Mouse (Mus musculus) adrenal gland, postnatal 14 days (tissue): Measurements from ENCODE around the gene Plcb1. TPM values are rescaled to one million over a fixed set of nuclear protein-coding genes. Genes with fewer than 3 reads are reported as not detected.

Experiments used
- DNase-seq: peaks from one replicate; pipeline ENCODE4 v3.0.0; 2021; ENCODE audit warnings: mixed read lengths
- total RNA-seq: library from RNA; stranded (reverse); gene quantifications from 2 replicates; pipeline ENCODE4 v1.2.3, GENCODE M21; 2021

Gene Plcb1
- total RNA-seq, 1 experiment from 2014 or later, result 56.2 TPM

DNA sequence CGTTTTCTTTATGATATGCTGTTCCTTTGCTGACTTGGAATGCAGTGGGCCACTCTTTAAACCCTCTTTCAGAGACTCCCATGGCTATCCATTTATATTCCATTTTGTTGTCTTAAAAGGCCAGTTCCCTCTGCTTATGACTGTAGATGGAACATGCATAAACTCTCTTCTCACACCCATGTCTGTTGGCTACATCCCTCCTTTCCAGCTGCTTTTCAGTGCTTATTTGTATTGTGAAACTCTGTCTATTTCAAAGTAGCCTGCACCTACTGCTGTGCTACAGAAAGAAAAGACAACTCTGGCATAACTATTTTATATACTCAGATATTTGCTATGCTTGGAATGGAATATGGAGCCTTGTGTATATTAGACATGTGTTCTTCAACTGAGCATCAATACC lies 532.3 kb downstream of the Plcb1 start:
- DNase-seq, result no peak

DNA sequence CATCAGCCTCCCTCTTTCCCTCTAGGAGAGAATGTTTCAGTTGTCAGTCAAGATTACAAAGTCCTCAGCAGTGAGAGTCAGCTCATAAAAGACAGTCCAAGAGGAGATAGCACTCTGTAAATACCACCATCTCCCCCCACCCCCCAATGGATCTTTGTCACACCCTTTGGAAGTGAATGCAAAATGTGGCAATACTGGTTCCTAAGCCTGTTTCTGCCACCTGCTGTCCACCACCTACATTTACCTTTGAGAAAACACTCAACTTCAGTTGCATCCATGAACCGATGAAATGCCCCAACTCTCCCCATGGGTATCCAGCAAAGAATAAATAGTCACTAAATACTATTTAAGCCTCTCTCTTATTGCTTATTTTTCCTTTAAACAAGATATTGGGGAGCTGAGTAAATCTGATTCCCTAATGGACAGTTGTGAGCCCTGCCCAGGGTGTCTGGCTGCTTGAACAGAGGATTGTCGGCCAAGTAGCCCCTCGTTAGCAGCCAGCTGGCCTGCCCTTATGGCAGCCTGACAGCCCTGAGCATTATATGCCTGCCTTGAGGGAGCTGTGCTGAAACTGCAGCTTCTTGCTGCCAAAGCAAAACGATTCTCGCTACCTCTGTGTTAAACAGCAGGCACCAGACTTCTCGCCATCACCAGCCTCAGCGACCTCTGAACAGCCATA lies 537.5 kb downstream of the Plcb1 start:
- DNase-seq, result peak; percentile 10

DNA sequence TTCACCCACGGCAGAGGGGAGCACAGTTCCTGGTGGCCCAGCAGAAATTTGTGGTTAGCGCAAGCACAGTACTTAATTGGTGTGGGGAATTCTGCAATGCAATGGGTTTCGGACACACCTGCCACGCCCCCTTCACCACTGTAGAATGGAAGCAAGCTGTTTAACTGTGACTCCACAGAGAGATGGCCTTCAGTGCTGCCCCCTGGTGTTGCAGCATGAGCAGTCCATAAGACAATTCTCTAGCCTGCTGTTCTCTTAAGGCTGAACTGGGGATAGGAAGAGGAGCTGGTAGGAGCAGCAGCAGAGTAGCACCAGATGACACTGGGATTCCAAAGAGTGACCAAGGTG lies 538.1 kb downstream of the Plcb1 start:
- DNase-seq, result peak; percentile 86

DNA sequence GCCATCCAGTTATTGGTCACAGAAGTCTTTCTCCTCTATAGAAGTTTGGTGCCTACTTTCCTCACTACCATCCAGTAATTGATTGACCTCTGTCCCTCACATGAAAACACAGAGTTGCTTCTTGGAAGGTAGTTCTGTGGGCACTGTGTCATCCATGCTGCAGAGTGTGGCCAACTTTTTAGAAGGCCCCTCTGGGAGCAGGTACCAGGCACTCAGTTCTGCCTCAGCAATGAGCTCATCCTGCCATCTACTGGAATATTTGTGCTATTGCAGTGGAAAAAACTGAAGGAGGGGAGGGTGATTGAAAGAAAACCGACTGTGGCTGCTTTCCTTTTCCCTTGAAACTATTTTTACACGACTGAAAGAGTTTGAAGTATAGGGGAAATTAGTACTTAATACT lies 542.9 kb downstream of the Plcb1 start:
- DNase-seq, result peak; percentile 60

DNA sequence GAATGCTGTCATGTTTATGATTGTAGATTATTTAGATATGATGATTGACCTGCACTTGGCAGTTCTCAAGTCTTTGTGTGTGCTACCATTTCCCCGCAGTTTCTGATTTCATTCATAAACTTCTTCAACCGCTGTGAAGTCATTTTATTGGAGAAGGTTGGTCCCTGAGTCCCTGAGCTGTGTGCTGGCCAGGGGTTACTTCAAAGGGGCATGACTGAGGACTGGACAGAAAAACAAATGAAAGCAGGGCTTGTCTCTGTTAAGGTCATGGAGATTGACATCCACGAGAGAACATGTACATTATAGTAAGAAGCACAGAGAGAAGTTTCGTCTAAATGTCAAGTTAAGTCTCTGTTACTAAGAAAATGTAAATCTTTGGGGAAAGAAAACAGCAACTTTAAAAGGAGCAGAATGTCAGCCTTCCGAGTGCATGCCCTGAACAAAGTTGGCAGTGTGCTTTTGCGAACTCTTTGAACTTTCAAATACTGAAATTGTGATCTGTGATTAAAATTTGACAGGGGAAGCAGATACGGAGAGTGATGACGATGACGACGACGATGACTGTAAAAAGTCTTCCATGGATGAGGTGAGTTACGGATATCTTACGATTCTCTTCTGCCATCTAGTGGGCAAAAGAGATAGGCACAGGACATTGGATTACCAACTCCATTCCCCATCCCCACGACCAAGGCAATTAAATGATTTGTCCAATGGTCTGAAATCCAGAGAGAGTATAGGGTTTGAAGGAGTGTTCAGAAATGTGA lies 544.1 kb downstream of the Plcb1 start:
- peak; percentile 64 for DNase-seq

DNA sequence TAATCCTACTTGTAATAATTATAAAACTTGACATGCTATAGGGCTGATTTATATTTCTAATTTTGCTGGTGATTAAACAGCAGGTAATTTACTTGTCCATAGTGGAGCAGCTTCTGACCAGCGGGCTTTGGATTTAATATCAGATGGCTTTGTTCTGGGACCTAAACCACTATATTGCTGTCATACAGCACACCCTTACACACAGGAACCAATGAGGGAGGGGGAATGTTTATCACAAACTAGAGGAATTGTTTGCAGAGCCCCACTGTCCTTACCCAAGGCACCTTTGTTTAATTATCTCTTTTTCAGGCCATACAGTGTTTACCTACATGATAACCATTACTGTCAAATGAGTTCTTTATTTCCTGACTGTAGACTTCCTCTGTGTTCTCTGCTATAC lies 546.0 kb downstream of the Plcb1 start:
- DNase-seq, result no peak

DNA sequence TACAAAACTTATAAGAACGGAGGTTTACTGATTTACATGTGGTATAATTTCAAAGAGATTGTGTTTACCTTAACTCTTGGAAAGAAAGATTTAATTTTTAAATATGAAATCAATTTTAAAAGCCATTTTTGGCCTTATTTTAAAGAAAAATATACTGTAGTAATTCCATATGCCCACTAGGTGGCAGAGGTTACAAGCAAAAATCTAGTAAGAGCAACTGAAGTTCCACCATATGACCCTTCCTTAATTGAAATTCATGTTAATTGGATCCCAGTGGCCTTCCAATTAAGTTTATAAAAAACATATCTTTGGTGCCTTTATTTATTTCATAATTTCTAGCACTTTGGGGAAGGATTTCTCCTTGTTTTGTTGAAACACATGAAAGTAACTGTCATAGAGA lies 570.4 kb downstream of the Plcb1 start:
- DNase-seq, result no peak

DNA sequence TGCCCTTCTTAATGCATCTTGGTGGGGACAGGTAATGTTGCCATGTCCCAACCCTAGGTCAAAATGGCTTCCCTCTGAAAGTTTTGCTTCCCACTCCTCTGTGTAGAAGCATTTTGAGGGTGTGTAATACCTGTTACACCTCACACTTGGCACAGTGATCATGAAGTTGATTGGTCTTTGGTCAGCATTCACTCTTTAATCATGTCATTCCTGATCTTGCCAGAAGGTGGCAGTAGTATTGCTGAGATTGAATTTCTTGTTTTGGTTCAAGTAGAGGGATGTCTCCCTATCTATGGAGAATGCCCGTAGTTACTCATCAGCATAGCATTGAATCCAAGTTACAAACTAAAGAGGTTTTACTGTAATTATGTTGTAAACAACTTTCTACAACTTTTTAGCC lies 575.9 kb downstream of the Plcb1 start:
- peak; percentile 11 for DNase-seq

DNA sequence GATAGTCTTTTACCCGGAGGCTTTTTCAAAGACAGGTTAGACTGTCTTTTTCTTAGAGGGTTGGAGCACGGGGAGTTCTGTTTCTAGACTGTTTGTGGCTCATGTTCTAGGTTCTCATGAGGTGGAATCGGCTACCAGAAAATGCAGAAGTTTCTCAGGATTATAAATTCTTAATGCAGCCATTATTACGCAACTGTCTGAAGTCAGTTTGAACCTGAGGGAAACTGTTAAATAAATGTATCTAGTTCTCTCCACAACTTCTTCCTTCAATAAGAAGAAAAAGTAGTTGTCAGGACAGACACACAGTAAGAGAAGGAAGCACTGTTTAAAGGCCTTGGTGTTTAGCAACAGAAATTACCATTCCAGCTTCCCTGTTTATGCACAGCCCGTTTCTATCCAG lies 577.1 kb downstream of the Plcb1 start:
- no peak for DNase-seq

DNA sequence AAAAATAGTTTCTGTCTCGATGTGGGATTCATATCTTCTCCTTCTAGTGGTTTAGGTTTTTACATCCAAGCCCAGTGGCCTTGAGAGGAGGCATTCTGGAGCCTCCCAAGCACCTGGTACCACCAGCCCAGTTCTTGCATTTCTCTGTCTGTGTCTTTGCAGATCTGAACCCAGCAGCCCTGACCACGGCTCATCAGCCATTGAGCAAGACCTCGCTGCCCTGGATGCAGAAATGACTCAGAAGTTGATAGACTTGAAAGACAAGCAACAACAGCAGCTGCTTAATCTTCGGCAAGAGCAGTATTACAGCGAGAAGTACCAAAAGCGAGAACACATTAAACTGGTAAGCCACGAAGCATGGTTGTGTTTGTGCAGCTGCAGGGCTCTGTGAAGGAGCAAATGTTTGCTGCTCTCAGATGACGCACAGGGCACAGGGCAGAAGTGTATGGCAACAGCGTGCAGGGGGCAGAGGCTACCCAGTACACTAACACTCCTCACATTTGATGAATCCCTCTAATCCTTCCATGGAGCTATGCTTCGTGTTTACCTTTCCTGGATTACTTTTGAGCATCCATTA lies 584.5 kb downstream of the Plcb1 start:
- DNase-seq, result peak; percentile 55

DNA sequence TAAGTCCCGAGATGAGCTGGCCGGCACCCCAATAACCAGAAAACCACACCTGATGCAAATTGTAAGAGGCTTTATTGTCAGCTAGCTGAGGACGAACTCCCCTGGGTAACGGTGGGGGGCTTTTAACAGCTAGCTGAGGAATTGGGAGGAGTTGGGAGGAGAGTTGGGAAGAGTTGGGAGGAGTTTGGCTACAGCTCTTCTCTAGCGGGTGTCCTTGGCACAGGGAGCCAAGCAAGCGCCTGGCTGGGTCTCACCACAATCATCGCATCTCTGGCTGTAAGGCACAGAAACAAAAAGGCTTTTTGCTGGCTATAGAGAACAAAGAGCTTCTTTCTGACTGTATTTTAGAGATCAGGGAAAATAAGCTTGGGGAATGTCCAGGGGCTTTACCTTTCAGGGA lies 594.9 kb downstream of the Plcb1 start:
- peak; percentile 18 for DNase-seq

DNA sequence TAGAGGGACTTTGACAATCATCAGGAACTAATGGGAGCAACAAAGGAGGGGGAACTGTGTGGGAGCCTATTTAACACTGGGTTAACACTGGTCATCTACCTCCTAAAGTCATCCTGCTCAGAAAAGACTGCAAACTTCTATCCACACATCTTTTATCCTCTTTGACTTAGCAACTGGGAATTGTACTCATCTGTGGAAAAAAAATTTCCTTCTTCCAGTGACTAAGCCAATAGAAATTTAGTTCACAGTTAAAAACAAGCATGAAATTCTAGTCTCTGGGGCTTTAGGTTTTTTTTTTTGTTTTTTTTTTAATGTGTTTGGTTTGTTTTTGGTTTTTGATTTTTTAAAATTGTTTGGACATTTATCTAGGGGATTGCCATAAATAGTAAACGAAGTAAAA lies 595.5 kb downstream of the Plcb1 start:
- DNase-seq, result no peak

DNA sequence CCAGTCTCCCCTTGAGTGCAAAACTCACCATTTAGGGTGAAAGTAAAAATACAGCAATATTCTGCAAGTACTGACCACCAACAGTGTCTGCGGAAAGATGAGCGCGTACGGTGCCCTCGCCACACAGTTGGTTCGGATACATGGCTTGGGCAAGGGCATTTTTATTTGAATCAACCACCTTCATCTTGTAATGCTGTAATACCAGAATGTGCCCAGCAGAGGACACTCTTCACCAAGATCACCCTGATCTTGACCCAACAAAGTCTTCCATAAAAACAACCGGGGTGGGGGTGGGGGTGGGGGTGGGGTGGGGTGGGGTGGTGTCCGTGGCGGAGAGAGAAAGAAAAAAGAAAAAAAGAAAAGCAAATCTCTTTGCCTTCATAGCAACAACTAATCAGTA lies 602.1 kb downstream of the Plcb1 start:
- DNase-seq, result peak; percentile 35

DNA sequence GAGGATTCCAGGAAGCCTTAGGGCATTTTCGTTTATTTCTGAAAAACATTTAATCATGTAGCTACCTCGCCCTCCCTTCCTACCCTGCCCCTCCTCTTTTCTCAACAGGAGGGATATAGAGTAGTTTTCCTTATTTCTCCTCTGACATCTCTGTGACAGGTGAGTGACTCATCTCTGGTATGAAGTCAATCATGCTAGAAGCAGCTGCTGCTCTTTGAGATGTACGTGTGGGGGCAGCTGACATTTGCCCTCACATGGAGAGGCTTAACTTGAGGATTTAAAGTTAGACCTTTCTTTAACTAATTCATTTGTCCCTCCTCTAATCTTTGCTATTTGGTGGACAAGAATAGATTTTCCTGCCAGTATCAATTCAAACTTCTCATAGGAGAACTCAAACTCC lies 608.8 kb downstream of the Plcb1 start:
- DNase-seq, result no peak

DNA sequence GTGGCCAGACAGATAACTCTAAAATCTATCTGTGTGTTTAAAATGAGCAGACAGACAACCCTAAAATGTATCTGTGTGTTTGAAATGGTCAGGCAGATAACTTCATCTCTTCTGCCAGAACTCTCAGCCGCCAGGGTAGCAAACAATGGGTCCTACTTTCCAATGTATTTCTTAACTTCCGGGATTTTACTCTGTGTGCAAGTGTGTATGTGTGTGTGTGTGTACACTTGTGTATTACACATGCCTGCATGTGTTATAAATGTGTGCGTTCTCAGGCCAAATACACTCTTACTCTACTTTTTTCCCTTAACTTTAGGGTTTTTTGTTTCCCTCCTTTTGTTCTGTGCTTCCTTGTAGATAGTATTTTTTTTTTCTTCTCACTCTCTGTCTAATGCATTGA lies 610.5 kb downstream of the Plcb1 start:
- no peak for DNase-seq

DNA sequence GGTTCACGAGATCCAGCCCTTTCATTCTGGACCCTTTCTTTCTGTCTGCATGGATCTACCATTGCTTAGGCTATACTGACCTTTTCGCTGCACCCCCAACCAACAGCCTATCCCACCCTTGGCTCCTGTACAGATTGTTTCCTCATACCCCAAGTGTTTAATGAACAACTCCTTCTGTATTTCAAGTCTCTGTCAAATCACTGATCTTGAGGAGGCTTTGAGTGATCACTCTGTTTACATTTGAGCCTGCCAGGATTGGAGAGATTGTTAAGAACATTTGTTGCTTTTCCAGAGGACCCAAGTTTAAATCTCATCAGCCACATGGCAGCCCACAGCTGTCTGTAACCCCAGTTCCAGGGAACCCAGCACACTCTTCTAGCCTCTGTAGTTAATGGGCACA lies 612.1 kb downstream of the Plcb1 start:
- DNase-seq, result no peak

DNA sequence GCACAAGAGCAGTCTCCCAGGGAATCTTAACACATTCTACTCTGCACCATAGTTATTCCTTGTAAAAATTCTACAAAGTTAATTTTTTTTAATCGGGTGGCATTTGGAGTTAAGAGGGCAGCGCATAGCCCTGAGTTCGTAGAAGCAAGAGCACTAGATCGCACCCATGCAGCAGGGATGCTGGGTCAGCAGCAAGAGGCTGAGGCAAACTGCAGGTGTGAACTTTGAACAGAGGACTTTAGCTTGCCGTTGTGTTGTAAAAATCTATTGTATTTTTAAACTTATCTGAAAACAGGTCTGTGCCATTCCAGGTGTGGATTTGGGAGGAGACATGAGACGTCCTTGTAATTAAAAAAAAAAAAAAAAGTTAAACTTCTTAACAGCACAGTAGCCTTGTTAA lies 613.9 kb downstream of the Plcb1 start:
- no peak for DNase-seq

DNA sequence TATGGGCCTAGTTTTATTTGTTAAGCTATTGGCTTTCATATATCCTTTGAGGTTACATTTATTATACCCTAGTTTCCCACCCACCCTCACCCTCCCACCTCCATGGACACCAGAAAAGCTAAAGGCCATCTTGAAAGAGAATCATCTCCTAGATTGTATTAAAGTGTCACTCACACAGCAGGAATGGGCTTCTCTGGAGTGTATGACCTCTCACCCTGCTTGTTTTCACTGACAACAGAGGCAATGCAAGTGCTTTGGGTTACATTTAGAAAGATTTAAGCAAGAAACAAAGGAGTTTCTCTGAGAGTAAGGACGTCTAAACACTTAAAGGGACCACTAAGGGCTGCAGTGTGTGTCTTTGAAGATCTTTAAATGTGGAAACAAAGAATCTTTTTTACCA lies 617.0 kb downstream of the Plcb1 start:
- no peak for DNase-seq

DNA sequence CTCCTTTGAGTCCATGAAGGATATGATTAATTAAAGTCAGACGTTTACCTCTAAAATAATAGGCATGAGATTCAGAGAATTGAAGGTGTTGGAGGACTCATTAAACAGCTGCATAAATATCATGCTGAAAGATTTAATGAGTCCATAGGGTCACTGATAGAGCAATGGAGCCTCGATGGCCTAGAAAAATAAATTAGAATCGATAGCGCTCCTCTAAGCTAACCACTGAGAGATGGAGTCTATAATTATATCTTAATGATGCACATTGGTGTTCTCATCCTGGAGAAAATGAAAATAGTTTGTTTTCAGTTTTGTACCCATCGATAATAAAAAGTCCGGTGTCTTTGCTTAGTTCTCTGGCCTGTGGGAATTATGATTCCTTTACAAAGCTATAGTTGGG lies 617.5 kb downstream of the Plcb1 start:
- DNase-seq, result no peak

DNA sequence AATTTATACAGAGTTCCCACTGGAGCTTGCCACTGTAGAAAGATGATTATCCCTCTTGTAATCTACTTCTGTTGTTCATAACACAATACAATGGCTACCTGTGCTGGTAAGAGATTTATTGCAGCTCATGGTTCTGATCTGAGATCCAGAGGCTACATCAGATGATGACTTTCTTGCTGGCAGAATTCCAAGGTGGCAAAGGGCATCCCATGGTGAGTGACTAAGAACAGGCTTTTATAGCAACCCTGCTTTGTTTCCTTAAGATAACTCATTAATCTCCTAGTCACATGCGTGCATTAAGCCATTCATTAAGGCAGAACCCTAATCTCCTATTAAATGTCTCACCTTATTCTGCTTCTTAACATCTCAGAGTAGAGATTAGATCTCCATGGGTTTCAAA lies 618.2 kb downstream of the Plcb1 start:
- DNase-seq, result no peak

DNA sequence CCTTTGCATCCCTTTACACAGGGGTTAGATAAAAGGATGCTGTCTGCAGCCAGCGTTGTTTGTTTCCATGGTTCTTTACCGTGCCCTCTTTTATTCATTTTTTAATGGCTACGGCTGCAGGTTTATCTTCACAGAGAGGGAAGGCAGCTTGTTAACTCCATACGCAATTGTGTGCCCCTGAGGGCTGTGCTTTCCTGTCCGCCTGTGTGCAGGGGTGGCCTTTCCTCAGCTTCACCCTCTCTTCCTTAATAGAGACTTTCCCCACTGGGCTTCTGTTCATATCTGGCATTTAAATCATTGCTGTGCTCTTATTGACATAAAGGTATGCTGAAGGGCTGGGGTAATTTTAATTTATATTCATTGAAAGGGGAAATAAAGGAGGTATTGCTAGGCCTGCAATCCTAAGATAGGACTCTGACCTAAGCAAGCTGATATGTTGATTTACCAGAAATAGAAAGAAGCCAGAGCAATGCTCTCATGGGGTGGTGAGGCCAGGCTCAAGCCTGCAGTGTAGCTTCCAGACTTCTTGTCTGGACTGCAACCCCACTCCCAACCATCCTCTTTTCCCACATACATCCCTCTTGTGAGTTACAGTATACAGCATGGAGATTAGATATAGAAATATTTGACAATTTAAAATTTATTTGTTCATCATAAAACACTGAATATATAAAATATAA lies 623.7 kb downstream of the Plcb1 start:
- no peak for DNase-seq

DNA sequence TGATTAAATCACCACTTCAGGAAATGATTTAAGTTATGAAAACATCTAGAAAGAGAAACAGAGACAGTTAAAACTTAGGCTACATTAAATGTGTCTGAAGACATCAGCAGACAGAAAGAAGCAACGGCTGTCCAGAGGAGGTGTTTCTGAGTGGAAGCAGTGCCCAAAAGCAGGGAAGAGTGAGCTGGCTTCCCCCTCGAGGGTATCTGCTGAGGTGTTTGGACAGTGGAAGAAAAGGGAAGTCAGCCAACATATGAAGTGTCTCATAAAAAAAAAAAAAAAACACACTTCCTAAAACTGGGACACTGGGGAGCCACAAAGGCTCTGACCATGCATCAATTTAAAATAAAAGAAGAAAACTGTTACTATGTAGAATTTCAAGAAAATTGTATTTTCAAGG lies 625.8 kb downstream of the Plcb1 start:
- no peak for DNase-seq

DNA sequence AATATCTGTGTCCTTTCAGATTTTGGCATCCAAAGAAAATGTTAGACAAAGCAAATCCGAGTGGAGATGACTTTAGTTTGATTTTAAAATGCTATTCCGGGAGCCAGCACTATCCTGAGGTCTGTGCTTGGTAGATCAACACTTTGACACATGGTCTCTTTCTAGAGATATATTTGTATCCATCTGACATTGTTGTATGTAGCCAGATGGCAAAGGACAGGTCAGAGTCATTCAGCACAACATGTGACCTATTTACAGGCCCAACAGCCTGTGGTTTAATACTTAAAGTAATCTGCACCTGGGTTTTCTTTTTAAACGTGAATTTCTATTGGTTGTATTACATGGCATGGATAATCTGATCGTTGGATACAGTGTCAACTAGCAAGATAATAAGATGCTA lies 629.3 kb downstream of the Plcb1 start:
- no peak for DNase-seq
